ENCODE assay signal across 11 mouse cellular contexts in the genomic region with DNA sequence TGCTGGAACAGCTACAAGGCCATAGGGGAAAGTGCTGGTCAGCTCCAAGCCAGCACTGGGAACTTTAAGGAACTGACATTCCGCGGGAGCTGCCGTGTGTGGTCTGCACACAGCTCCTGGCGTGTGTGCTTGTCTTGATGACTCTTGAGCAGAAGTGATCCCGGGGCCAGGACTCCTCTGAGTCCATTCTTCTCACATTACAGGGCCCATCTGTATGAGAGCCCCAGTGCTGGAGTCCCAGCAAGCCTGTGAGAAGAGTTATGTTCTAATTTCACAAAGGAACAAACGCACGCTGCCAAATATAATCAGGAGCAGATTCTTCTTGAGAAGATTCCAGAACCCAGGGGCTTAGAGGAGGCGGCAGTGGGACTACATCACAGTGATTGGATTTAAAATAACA. TPM values are rescaled to one million over a fixed set of nuclear protein-coding genes. Genes with fewer than 3 reads are reported as not detected.
A peak's percentile ranks its signal among the peaks of the same experiment; 100 is the strongest.
DNase-seq lines count a peak whose midpoint lies in the region; ATAC-seq and TF ChIP-seq lines count a peak whose summit lies in the region.
"Had no signal": no experiment of that assay in that cellular context is flagged by ENCODE, and none has a peak within 500 bp of the region (broad histone marks: within the 10 kb centered on the region; RNA-seq: fewer than 3 reads in every experiment).

No protein-coding gene starts in this region.

- H3K27me3 ChIP-seq in kidney, postnatal 0 days (ENCODE audit: insufficient read depth, low read length) = no peaks in the 10 kb centered on the region
- H3K27me3 ChIP-seq in intestine, embryonic 16.5 days (replicated peaks; ENCODE audit: control insufficient read depth, insufficient read depth, low read length) = no peaks in the 10 kb centered on the region
- H3K27me3 ChIP-seq: midbrain, embryonic 12.5 days had no signal

- no peak overlapping the region for H3K27ac ChIP-seq in kidney, postnatal 0 days
- H3K27ac ChIP-seq in intestine, embryonic 16.5 days (ENCODE audit: low read length) = 0 out of 2 replicates have a peak overlapping the region, but pooled peaks have one; percentile 1
- H3K27ac ChIP-seq: midbrain, embryonic 12.5 days had no signal

- TF ChIP-seq CTCF in kidney, postnatal 0 days (IDR thresholded peaks at IDR 0.05; ENCODE audit: low read depth) = no peak

- peak; percentile 49; the same call in 1 of the 2 replicates for ATAC-seq in kidney, postnatal 0 days (replicated peaks; ENCODE audit: low FRiP score, low read depth)
- peak; percentile 69; the same call in 1 of the 2 replicates for ATAC-seq in intestine, embryonic 16.5 days

- H3K9ac ChIP-seq in kidney, postnatal 0 days (ENCODE audit: low read depth, low read length) = no peak overlapping the region
- no peak overlapping the region for H3K9ac ChIP-seq in intestine, embryonic 16.5 days (ENCODE audit: low read depth, low read length)
- H3K9ac ChIP-seq: midbrain, embryonic 12.5 days had no signal

- no peak overlapping the region for H3K4me2 ChIP-seq in kidney, postnatal 0 days (ENCODE audit: low read length)
- no peak overlapping the region for H3K4me2 ChIP-seq in intestine, embryonic 16.5 days (ENCODE audit: low read depth, low read length)
- H3K4me2 ChIP-seq: midbrain, embryonic 12.5 days had no signal

- DNase-seq in kidney, postnatal 0 days (ENCODE audit: low spot score) = peak; percentile 85
- DNase-seq in kidney, adult 8-10 months = no peak
- peak; percentile 65 for DNase-seq in embryo, embryonic 10.5 days (ENCODE audit: low spot score)
- peak; percentile 19 for DNase-seq in retina, postnatal 1 day
- DNase-seq in heart, postnatal 4 days = no peak
- no peak for DNase-seq in thymus, adult 18-20 months
- DNase-seq: cerebellum, postnatal 36 days; heart, postnatal 10 days; thymus, postnatal 4 days had no signal

- no peaks in the 10 kb centered on the region for H3K4me1 ChIP-seq in kidney, postnatal 0 days (replicated peaks; ENCODE audit: insufficient read depth, low read length)
- no peaks in the 10 kb centered on the region for H3K4me1 ChIP-seq in intestine, embryonic 16.5 days (ENCODE audit: control insufficient read depth, insufficient read depth, low read length)
- H3K4me1 ChIP-seq: midbrain, embryonic 12.5 days had no signal

- H3K4me3 ChIP-seq in kidney, postnatal 0 days (replicated peaks; ENCODE audit: low read depth, low read length) = no peak overlapping the region
- H3K4me3 ChIP-seq in intestine, embryonic 16.5 days (ENCODE audit: low read length) = no peak overlapping the region
- H3K4me3 ChIP-seq: midbrain, embryonic 12.5 days had no signal

- H3K9me3 ChIP-seq in kidney, postnatal 0 days (replicated peaks; ENCODE audit: low read length) = no peaks in the 10 kb centered on the region
- no peaks in the 10 kb centered on the region for H3K9me3 ChIP-seq in intestine, embryonic 16.5 days (ENCODE audit: control insufficient read depth, low read length)
- H3K9me3 ChIP-seq: midbrain, embryonic 12.5 days had no signal

- WGBS in kidney, postnatal 0 days = 18% methylated on average over 8 of the region's 8 CpGs
- WGBS in intestine, embryonic 16.5 days = 24% methylated on average over 8 of the region's 8 CpGs

- no peaks in the 10 kb centered on the region for H3K36me3 ChIP-seq in kidney, postnatal 0 days (ENCODE audit: insufficient read depth, low read length)
- no peaks in the 10 kb centered on the region for H3K36me3 ChIP-seq in intestine, embryonic 16.5 days (ENCODE audit: control insufficient read depth, insufficient read depth, low read length)
- H3K36me3 ChIP-seq: midbrain, embryonic 12.5 days had no signal

RNA-seq across cellular contexts. Expression of gene Tmem18, which starts 34.2 kb away (rescaled TPM):
- polyA plus RNA-seq in kidney, postnatal 0 days (2015; fragmentation: Nextera tagmentation; extraction: Ambion mirVana) = 27.5 and 30.6 TPM in 2 replicates
- 22.4 and 23.3 TPM in 2 replicates for polyA plus RNA-seq in intestine, embryonic 16.5 days (2015; fragmentation: Nextera tagmentation; extraction: Ambion mirVana)
- 10 to 100 TPM; 11.2 to 11.9 TPM for total RNA-seq in heart, postnatal 4 days (2021)

Comparison
In these comparisons a context has a peak if more than half of its experiments do, and no peak if none do; other contexts are left out.
1. DNase-seq: peak in kidney, postnatal 0 days (single experiment), embryo, embryonic 10.5 days (single experiment) and retina, postnatal 1 day (single experiment); none in kidney, adult 8-10 months (0 of 2), heart, postnatal 4 days (single experiment) and thymus, adult 18-20 months (0 of 2).